Mouse (Mus musculus) olfactory bulb, adult 2 months (tissue): ENCODE results near the gene Dlk1.

Experiments
- CTCF ChIP-seq: fragments of 200-500 bp; IDR thresholded peaks from 2 replicates; pipeline ENCODE4 v1.5.1; 2012; ENCODE audit warnings: low read depth, mild to moderate bottlenecking, low read length, moderate library complexity; ENCODE audit not compliant: insufficient read depth
- POLR2A ChIP-seq: fragments of 200-500 bp; IDR thresholded peaks from 2 replicates; pipeline ENCODE4 v1.6.1; 2012; ENCODE audit warnings: mild to moderate bottlenecking, low read depth, low read length, moderate library complexity; ENCODE audit not compliant: insufficient read depth

DNA sequence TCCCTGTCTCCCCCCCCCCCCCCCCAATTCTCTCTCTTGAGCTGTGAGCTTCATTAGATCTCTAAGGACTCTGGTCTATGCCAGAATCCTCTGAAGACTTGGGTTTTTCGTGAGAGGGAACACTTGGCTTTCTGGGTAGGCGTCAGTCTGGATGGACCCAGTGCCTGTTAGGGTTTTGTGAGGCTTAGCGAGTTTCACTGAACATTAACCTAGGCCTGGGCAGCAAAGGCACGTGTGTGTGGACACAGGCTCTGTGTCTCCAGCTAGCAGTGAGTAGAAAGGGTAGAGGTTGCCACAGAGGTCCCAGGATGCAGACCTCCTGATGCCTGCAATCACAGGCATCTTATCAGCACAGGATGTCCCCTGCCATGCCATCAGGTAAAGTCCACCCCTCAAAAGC lies 48.4 kb downstream of the Dlk1 start:
- TF ChIP-seq CTCF, result no peak
- TF ChIP-seq POLR2A, result no peak
